Mouse (Mus musculus): ENCODE data around the gene Blcap.

The Blcap gene

GRCm38 (mm10) chr2:157559858-157560257 lies 11.2 kb downstream of the Blcap start, which contains the start of gene Nnat:
Gene Nnat (plus strand): TSS chr2:157560078.
- peak; percentile 88 for DNase-seq (ENCODE audit: extremely low spot score, low spot score)

- peak; percentile 40 for DNase-seq (ENCODE audit: extremely low spot score, low spot score)
Observed at GRCm38 (mm10) chr2:157559440-157559839, 11.6 kb downstream of the Blcap start.

GRCm38 (mm10) chr2:157558520-157558919 lies 12.6 kb downstream of the Blcap start:
- DNase-seq (ENCODE audit: extremely low spot score, low spot score), result no peak

- DNase-seq (ENCODE audit: extremely low spot score, low spot score), result no peak
Observed at GRCm38 (mm10) chr2:157558051-157558450, 13.0 kb downstream of the Blcap start.

GRCm38 (mm10) chr2:157556074-157556698 lies 14.9 kb downstream of the Blcap start:
- DNase-seq (ENCODE audit: extremely low spot score, low spot score), result no peak

- DNase-seq (ENCODE audit: extremely low spot score, low spot score), result no peak
Observed at GRCm38 (mm10) chr2:157552158-157552886, 18.8 kb downstream of the Blcap start.

GRCm38 (mm10) chr2:157550292-157550691 lies 20.8 kb downstream of the Blcap start:
- no peak for DNase-seq (ENCODE audit: extremely low spot score, low spot score)

GRCm38 (mm10) chr2:157546686-157547085 lies 24.4 kb downstream of the Blcap start:
- no peak for DNase-seq (ENCODE audit: extremely low spot score, low spot score)

- DNase-seq (ENCODE audit: extremely low spot score, low spot score), result no peak
Observed at GRCm38 (mm10) chr2:157544333-157544888, 26.7 kb downstream of the Blcap start.

- no peak for DNase-seq (ENCODE audit: extremely low spot score, low spot score)
Observed at GRCm38 (mm10) chr2:157542415-157542814, 28.7 kb downstream of the Blcap start.

- no peak for DNase-seq (ENCODE audit: extremely low spot score, low spot score)
Observed at GRCm38 (mm10) chr2:157541631-157542030, 29.4 kb downstream of the Blcap start.

GRCm38 (mm10) chr2:157540953-157541569 lies 30.0 kb downstream of the Blcap start:
- DNase-seq (ENCODE audit: extremely low spot score, low spot score), result no peak

- DNase-seq (ENCODE audit: extremely low spot score, low spot score), result no peak
Observed at GRCm38 (mm10) chr2:157540073-157540952, 30.8 kb downstream of the Blcap start.

GRCm38 (mm10) chr2:157537118-157537517 lies 34.0 kb downstream of the Blcap start:
- DNase-seq (ENCODE audit: extremely low spot score, low spot score), result no peak

GRCm38 (mm10) chr2:157536476-157537081 lies 34.5 kb downstream of the Blcap start:
- no peak for DNase-seq (ENCODE audit: extremely low spot score, low spot score)

- DNase-seq (ENCODE audit: extremely low spot score, low spot score), result no peak
Observed at GRCm38 (mm10) chr2:157534163-157534562, 36.9 kb downstream of the Blcap start.

GRCm38 (mm10) chr2:157531681-157532426 lies 39.2 kb downstream of the Blcap start:
- DNase-seq (ENCODE audit: extremely low spot score, low spot score), result no peak

- DNase-seq (ENCODE audit: extremely low spot score, low spot score), result no peak
Observed at GRCm38 (mm10) chr2:157530056-157530955, 40.8 kb downstream of the Blcap start.

GRCm38 (mm10) chr2:157522556-157522955 lies 48.5 kb downstream of the Blcap start:
- DNase-seq (ENCODE audit: extremely low spot score, low spot score), result no peak
